Mouse (Mus musculus) brown adipose tissue, adult 24 weeks (tissue): ENCODE results near the gene Scgb1a1. TPM values are rescaled to one million over a fixed set of nuclear protein-coding genes. Genes with fewer than 3 reads are reported as not detected.
"Not testable (repeated sequence)": the region's sequence is repeated elsewhere in the genome, so short reads cannot be mapped to it uniquely, and the experiment has no call there.

ENCODE experiments used
- H3K27ac ChIP-seq: fragments of 200-500 bp; replicated peaks from 2 replicates; pipeline ENCODE4 v1.5.1; 2012; ENCODE audit warnings: low read depth, mild to moderate bottlenecking, low read length
- H3K4me1 ChIP-seq: fragments of 200-500 bp; 2 replicates; pipeline ENCODE4 v1.6.1; 2012; ENCODE audit warnings: low read length, mixed read lengths; ENCODE audit not compliant: control insufficient read depth, insufficient read depth, insufficient read length
- H3K4me3 ChIP-seq: fragments of 200-500 bp; 2 replicates; pipeline ENCODE4 v1.5.1; 2012; ENCODE audit warnings: low read depth, mild to moderate bottlenecking, low read length, moderate library complexity; ENCODE audit not compliant: insufficient read depth
- polyA plus RNA-seq: library from polyadenylated mRNA; stranded (reverse); fragments of >200 nt; gene quantifications from 2 replicates; pipeline ENCODE4 v1.2.4, GENCODE M21; 2012; ENCODE audit not compliant: missing spikeins, insufficient read depth, insufficient read length

Scgb1a1 gene
- not detected in 2 replicates for polyA plus RNA-seq

DNA sequence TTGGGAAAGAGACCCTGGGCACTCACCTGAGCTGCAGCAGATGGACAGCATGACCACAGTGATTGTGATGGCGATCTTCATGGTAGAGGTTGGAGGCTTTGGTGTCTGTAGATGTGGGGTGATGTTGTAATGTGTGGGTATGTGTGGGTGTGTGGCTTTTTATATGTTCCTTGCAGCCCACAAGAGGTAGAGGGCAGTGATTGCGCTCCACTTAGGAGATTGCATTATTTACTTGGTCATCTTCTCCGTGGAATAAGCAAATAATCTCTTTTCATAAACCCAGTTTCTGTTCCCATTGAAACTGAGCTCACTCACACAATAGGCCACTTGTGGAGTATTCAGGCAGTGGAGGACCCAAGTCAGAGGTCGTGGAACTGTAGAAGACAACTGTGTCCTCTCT, at the start of gene Scgb1a1:
Gene Scgb1a1, minus strand, starts transcription at position 138 of the 400 bp plus-strand sequence.
- H3K4me1 ChIP-seq, result no peaks in the 10 kb centered on the region
- H3K4me3 ChIP-seq, result no peak within 1 kb of the TSS
- H3K27ac ChIP-seq, result no peak within 1 kb of the TSS

GRCm38 (mm10) chr19:9137159-9137558, 49.4 kb upstream of the Scgb1a1 start:
- H3K4me3 ChIP-seq, result no peak overlapping the region
- no peaks in the 10 kb centered on the region for H3K4me1 ChIP-seq
- H3K27ac ChIP-seq, result no peak overlapping the region

DNA sequence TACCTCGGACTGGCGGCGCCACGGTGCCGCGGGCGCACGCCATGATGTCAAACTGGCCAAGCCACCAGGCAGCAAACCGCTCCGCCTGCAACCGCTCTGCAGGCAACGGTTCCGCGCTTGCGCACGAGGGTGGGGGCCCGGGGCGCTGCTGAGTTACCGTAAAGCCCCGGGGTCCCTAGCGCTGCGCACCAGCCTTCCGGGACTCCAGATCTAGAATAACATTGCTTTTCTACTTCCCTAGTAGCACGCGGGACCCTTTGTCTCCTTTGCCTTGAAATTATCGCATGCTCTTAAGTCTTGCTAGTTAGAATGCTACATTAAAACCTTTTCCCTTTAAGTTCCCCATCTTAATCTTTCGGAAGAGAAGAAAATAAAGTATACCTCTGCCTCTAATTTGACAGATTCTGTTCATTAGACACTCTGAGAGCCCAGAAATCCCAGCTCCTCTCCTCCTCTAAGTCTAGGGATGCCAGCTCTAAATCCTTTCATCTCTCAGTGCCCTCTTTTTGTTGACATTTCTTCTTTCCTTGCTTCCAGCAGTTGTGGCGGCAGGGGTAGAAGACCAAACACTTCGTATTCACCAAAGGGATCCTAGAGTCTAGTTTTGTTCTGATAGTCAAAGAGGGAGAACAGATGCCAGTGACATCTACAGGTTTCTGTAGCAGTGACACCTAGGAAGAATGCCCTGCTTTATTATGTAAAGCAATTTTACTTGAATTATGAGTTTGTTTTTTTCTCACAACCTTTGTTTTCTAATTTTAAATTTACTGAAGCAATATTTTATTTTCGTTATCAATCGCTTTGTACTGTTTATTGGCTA, 48.0 kb upstream of the Scgb1a1 start, which contains the start of gene Asrgl1:
Gene Asrgl1, minus strand, starts transcription at position 125 of the 820 bp plus-strand sequence.
- Histone ChIP-seq H3K27ac (0 out of 2 replicates have a peak within 1 kb of the TSS, but pooled peaks have one; percentile 2), H3K4me1 (no peaks in the 10 kb centered on the region), H3K4me3 (peak within 1 kb of the TSS; percentile 71)

GRCm38 (mm10) chr19:9134746-9135511, 47.2 kb upstream of the Scgb1a1 start:
- Histone ChIP-seq H3K27ac (0 out of 2 replicates have a peak overlapping the region, but pooled peaks have one; percentile 2), H3K4me3 (peak overlapping the region; percentile 71), H3K4me1 (no peaks in the 10 kb centered on the region)

DNA sequence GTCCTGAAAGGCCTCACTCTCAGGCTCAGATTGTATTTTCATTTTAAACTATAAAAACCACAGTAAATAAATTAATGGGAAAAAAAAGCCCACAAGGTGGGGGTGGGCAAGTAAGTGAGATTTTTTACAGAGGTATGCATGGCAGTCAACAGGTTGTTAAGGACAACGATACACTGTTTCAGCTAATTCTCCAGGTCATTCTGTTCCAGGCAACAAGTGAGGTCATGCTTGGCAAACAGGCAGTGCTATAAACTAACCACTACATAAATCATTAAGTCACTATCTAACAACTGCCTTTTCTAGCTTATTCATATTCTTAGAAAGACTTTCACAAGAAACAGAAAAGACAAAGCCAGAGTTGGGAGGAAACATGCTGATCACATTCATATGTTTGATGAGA, 42.2 kb upstream of the Scgb1a1 start:
- H3K4me1 ChIP-seq, result no peaks in the 10 kb centered on the region
- H3K4me3 ChIP-seq, result no peak overlapping the region
- H3K27ac ChIP-seq, result no peak overlapping the region

- Histone ChIP-seq H3K4me3 (no peak overlapping the region), H3K27ac (no peak overlapping the region), H3K4me1 (no peaks in the 10 kb centered on the region)
Observed at GRCm38 (mm10) chr19:9128499-9129194, 40.9 kb upstream of the Scgb1a1 start.

DNA sequence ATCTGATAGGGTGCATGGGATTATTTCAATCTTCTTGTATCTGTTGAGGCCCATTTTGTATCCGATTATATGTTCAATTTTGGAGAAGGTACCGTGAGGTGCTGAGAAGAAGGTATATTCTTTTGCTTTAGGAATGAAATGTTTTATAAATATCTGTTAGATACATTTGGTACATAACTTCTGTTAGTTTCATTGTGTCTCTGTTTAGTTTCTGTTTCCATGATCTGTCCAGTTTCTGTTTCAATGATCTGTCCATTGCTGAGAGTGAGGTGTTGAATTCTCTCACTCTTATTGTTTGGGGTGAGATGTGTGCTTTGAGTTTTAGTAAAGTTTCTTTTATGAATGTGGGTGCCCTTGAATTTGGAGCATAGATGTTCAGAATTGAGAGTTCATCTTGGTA, 36.2 kb upstream of the Scgb1a1 start:
- not testable (repeated sequence) for H3K27ac ChIP-seq, H3K4me1 ChIP-seq, H3K4me3 ChIP-seq

DNA sequence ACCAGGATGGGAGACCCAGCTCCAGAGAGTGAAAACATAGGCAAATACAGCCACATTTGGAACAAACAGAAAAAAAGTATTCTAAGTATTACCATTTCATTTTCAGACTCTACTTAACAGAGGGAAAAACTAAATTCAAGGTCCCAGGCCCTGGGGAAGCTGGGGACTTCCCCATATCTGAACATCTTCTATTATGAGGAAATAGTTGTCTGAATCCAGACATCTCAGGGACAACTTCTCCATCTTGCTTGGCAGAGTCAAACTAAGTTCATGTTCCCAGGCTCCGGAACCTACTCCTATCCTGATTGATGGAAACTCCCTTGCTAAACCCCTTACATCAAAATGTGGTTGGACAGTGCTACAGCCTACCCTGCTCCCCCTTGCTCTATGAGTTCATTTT, 34.6 kb upstream of the Scgb1a1 start:
- Histone ChIP-seq H3K4me1 (no peaks in the 10 kb centered on the region), H3K27ac (no peak overlapping the region)

GRCm38 (mm10) chr19:9119655-9120425, 32.1 kb upstream of the Scgb1a1 start:
- Histone ChIP-seq H3K27ac (no peak overlapping the region), H3K4me1 (no peaks in the 10 kb centered on the region), H3K4me3 (no peak overlapping the region)

More for the DNA sequence above, 34.6 kb upstream of the Scgb1a1 start:
- no peak overlapping the region for H3K4me3 ChIP-seq

GRCm38 (mm10) chr19:9117275-9117674, 29.5 kb upstream of the Scgb1a1 start:
- H3K27ac ChIP-seq, result no peak overlapping the region
- no peaks in the 10 kb centered on the region for H3K4me1 ChIP-seq
- H3K4me3 ChIP-seq, result no peak overlapping the region

DNA sequence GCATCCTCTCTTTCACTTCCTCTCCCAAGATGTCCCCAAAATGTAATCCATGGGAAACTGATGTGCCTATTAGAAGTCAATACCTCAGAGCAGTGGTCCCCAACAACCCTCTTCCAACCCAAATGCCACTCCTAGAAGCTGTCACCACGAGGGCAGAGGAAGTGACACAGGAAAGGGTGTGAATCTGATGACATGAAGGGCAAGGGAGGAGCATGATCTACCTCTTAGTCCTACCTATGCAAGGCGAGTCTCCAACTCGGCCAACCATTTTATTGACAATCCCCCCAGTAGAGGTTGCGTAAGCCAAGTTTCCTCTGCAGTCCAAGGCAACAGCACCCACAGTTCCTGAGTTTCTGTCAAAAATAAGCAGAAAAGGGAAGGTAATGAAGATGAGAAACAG, 28.5 kb upstream of the Scgb1a1 start:
- H3K27ac ChIP-seq, result no peak overlapping the region
- H3K4me1 ChIP-seq, result no peaks in the 10 kb centered on the region

DNA sequence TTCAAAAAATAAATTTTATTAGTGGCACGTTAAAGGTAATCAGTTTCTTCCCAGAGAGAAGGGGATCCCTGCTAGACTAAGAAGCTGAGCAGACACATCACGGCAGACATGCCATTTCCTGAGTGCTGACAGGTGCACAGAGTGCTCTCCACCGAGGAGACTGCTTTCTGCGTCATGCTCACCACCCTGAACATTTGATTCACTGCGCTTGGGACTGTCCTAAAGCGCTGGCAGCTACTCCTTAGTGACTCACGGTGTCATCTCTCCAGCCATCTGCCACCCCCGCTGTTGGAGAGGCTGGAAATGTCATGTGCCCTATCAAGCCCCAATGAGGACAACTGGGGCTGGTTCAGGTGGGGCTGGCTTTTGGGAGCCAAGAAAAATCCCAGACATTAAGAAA, 24.3 kb upstream of the Scgb1a1 start:
- no peak overlapping the region for H3K27ac ChIP-seq
- peaks cover 5% of the 10 kb centered on the region for H3K4me1 ChIP-seq
- no peak overlapping the region for H3K4me3 ChIP-seq

More for the DNA sequence above, 28.5 kb upstream of the Scgb1a1 start:
- H3K4me3 ChIP-seq, result no peak overlapping the region

- Histone ChIP-seq H3K27ac (no peak overlapping the region), H3K4me3 (no peak overlapping the region), H3K4me1 (peaks cover 11% of the 10 kb centered on the region)
Observed at GRCm38 (mm10) chr19:9110182-9110869, 22.6 kb upstream of the Scgb1a1 start.

GRCm38 (mm10) chr19:9108536-9108935, 20.8 kb upstream of the Scgb1a1 start:
- peaks cover 11% of the 10 kb centered on the region for H3K4me1 ChIP-seq
- H3K27ac ChIP-seq, result no peak overlapping the region
- no peak overlapping the region for H3K4me3 ChIP-seq
